Mouse (Mus musculus) gastrocnemius, postnatal 4 days (tissue): ENCODE results near the gene Lmna. TPM values are rescaled to one million over a fixed set of nuclear protein-coding genes. Genes with fewer than 3 reads are reported as not detected.
A peak's percentile ranks its signal among the peaks of the same experiment; 100 is the strongest.

Source experiments
- DNase-seq, 2 experiments: peaks; one replicate each; pipeline ENCODE4 v3.0.0; 2021 to 2022; ENCODE audit warnings: low spot score in 2 of 2, mixed read lengths in 2 of 2
- microRNA-seq: library from miRNA; unstranded; fragments of <30 nt; microRNA quantifications from one replicate; pipeline ENCODE4 v1.2.0, GENCODE M21; 2021
- total RNA-seq, 2 experiments: library from RNA; stranded (reverse); gene quantifications; 2 replicates each; pipeline ENCODE4 v1.2.3; 2021

Gene Lmna
- total RNA-seq, 2 experiments from 2014 or later, result 355 to 365 TPM

DNA sequence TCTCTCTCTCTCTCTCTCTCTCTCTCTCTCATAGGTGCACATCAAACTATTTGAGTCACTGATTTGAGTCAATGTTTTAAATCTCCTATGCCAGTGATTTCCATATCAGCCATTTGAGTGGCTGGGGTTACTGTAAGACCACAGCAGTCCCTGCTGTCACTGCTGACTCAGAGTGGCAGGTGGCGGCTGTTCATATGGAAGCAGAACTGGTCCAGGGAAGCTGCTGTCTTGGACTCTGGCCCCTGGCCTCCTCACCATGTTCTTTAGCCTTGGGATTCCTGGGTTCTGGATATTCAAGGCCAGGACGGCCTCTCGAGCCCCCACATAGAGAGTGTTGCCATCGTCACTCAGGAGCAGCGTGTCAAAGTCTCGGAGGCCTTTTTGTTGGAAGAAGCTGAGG is 57.0 kb downstream of the Lmna start:
- DNase-seq, result no peak

DNA sequence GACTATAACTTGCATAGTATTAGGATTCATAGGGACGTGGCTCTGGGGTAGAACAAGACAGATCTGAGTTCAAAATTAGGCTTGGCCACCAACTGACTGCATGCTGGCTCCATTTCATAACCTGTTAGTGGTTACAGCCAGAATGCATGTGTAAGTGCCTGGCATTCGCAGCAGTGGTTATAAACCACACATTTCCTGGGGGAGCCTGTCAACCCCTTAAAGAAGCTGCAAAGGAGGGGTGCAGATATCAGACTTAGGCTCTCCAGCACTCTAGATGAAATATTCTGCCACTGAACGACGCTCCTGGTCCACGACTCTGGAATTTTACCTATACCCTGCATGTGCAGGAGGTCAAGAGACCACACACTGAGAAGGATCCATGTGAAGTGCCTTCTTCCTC is 57.5 kb downstream of the Lmna start:
- no peak for DNase-seq

DNA sequence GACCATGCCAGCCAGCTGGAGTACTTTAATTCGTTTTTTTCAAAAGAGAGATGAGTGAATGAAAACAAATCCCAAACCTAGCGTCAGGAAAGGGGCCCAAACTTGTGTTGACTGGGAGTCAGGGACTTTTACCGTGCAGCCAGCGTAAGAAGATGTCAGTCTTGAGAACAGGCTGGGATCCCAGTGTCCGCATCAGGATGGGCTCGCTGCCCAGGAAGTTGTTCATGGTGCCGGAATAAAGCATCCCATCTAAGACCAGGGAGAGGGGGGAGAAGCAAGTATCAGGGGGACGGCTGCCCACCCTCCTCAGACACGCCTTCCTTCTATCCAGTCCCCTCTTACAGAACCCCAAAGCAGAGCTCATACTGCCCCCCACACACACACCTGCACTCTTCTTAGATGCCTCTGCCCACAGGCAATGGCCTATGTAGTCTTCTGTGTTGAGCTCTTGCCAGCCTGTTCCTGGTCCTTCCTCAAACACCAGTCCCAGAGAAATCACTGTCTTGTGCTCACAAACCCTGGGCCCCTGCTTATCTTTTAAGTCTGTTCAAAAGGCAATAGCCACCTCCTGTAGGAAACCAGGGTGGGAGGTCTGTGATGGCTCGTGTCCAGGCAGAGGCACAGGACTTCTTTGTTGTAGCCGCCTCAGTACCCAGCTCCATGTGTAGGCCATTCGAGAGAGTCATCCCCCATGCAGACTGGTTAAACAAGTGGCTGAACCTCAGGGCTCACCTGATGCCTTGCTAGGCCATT is 59.2 kb downstream of the Lmna start:
- no peak for DNase-seq

DNA sequence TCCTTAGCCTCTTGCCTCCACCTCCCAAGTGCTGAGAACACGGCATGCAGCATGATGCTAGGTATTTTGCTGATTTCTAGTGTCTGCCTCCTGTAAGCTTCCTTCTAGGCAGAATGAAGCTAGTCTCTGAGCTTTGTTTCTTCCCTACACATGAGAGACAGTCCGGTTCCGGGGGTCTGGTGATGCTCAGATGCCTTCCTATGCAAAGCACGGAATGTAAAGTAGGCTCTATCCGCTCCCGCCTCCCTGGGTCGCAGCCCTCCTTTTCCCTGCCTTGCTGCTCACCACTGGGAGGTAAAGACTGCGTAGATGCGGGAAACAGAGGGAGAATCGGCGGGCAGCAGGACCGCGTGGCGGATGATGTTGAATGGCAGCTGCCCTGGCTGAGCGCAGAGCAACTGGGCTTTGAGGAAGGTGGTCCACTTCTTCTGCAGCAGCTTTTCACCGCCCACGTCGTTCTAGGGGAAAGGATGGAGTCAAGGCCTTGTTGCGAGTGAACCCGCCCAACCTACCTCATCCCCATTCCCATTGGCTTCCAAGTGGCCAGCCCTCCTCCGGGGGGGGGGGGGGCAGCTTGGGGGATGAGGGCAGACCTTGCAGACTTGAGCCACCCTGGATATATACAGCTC is 60.2 kb downstream of the Lmna start:
- peak in 1 of 2 experiments; percentile 47 for DNase-seq

DNA sequence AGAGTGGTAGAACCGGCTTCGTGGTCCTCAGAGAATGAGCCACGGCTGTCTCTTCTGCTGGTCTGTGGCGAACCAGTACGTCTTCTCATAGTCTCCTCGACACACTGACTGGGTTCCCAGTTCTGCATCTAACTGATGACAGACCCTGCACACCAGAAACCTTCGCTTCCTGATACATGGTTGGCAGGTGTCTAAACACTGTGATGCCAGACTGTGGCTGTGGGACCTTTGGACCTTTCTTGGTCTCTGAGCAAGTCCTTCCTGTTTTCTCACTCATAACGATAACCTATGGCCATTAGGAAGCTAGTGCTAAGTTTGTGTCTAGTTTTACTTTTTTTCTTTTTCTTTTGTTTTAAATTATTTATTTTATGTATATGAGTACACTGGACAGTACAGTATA is 61.3 kb downstream of the Lmna start:
- DNase-seq, result no peak

DNA sequence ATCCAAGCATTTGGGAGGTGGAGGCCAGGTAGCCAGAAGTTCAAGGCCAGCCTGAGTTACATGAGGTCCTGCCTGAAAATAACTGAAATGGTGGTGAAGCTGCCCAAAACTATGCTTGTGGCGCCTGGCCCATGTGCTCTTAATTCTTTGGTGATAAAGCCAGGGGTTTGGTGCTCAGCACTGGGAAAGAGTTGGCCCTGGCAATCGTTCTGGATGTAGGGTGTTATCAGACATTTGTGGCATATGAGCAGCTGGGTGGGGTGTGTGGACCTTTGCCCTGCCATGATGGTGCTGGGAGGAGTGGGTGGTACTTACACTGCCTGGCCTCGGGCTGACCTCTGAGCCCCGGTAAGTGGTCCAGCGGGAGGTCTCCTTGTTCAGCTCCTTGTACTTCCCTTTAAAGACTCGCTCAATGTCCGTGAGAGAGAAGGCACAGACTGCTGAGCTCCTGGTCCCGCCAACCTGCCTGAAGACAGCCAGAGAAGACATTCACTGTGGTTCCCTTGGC is 62.0 kb downstream of the Lmna start:
- no peak for DNase-seq

DNA sequence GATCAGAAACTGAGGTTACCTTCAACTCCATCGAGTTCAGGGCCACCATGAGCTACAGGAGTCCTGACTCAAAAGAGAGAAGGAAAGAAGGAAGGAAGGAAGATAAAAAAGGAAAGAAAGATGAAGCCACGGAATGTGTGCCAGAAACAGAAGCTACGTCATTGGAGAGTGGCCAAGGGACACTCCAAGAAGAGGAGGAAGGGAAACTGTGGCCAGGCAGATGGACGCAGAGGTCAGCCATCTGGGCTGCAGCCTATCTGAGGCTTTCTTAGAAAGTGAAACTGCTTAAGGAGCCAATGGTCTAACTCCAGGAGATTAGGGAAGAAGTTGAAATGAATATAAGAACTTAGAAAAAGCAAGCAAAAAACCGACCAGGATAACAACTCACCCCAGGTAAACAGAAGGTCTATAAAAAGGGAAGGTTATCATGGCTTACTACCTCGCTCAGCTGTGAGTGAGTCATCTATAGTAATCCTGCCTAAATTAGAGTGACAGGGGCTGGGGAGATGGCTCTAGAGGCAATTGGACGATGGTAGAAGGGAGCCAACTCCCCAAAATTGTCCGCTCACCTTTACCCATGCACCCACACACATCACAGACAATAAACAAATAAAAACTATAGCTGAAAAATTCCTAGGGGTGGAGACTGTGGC is 63.2 kb downstream of the Lmna start:
- no peak for DNase-seq

DNA sequence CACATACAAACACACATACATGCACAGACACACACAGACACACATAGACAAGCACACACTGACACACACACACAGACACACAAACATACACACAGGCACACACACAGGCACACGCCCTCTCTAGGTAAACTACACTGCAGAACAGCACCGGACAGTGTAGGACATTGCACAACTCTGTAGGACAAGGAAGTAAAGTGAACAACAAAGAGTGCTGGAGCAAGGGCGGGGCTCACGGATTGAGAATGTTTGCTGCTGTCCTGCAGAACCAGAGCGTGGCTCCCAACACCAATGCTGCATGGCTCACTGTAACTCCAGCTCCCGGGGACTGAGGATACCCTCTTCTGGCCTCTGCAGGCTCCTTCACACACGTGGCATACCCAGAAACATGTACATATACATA is 66.9 kb downstream of the Lmna start:
- DNase-seq, result no peak

DNA sequence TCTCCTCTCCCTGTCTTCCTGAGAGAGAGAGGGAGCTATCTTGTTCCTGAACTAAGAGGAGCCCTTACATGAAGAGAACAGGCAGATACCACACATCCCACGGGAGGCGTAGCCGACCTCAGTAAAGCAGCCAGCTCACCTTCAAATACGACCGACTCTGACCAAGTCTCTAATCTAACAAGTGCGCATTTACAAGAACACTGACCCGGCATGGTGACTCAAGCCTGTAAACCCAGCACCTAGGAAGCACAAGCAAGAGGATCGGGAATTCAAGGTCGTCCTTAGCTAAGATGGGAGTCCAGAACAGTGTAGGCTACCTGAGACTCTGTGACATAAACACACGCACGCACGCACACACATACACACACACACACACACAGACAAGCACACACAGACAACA is 67.3 kb downstream of the Lmna start:
- no peak for DNase-seq

DNA sequence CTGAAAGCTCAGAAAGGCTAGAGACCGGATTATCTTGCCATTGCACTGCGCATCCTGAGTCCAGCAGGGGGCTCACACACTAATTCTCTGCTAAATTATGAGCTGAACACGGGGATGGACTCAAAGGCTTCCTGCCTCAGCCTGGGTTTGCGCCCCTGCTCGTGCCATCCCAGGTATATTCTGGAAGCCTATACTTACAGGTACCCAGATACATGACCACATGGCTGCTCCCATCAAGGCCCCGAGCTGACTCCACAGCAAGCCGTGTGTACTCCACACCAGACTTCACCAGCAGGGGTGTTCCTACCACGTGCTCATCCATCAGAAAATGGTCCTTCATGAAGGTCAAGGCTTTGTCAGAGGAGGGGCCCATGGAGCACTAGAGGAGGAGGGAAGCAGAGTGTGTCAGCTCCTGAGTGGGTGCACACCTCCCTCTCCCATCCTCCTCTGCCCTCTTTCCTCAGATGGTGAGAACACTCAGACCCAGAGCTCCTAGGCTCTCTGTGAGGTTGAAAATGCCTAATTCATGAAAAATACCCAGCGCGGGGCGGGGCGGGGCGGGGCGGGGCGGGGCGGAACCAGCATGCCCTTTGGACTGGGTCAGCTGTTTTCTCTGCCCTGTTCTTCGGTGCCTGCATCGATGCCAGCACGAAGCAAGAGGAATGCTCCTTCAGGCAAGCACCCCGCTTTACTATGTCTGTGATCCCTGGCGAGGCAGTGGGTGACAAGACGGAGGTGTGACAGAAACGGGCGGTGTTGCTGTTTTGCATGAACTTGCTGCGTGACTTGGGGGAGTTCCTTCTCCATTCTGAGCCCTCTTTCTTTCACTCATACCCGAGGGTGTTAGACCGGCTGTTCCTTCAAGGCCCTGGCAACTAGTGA is 69.0 kb downstream of the Lmna start:
- DNase-seq, result no peak

DNA sequence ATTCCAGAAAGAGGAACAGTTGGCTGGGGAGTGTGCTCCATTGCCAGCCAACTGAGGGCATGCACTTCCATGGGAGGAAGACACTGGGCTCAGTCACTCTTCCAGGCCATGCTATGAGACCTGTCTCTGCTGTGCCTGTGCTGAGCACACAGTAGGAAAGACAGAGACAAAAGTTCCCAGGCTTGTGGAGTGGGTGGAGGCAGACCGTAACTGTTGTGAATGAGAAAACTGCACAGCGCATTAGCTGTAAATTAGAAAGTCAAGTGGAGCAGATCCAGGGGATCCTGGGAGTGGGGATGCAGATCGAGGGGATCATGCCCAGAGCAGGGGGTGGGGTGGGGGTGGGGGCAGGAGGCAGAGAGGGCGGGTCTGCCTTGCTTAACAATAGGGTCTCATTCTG is 70.2 kb downstream of the Lmna start:
- DNase-seq, result no peak

DNA sequence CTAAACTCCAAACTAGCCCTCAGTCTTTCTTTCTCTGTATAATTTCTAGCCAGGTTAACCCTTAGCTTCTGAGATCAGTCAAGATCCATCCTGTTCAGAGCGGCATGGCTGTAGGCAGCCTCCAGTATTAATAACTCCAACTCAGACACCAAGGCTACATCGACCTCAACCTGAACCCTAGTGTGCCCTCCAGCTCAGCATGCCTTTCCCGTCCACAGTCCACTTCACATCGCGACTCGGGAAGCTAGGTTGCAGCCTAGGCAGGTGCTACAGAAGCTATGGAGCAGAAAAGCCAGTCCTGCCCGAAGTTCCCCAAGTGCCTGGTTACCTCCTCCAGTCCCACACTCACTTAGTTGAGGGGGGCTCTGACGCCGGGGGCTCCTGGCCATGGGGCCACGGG is 72.3 kb downstream of the Lmna start:
- DNase-seq, result no peak

DNA sequence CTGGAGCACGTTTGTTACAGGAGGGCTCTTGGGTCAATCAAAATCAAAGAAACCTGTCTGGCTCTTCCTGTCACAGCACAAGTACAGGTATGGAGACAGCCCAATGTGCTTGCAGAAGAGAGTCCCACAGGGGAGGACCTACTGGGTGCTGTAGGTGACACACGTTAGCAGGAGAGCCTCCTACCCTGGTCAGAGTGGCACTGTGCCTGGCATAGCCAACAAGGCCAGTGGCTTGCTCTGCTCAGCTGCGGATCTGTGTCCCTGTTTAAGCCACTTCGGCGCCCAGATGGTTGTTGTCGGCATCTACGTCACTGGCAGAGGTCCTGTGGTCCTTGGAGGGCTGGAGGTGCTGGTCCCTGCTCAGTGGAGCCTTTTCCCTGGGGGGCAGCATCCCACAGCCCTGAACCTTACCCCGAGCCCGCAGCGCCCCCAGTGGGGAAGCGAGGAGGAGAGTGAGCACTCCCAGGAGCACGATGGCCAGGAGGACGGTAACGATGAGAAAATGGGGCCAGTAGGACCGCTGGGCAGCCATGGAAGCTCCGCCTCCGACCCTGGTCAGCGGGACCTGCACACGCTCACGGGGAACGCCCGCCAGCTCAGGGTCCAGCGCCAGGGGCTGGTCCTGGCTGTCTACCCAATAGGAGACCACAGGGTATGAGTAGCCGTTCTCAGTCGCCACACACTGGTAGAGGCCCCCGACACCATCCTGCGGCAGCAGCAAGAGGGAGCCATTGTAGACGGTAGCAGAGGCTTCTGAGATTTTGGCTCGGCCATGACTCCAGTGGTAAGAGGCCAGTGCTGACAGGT is 73.2 kb downstream of the Lmna start:
- peak; percentile 37 to 54 for DNase-seq

DNA sequence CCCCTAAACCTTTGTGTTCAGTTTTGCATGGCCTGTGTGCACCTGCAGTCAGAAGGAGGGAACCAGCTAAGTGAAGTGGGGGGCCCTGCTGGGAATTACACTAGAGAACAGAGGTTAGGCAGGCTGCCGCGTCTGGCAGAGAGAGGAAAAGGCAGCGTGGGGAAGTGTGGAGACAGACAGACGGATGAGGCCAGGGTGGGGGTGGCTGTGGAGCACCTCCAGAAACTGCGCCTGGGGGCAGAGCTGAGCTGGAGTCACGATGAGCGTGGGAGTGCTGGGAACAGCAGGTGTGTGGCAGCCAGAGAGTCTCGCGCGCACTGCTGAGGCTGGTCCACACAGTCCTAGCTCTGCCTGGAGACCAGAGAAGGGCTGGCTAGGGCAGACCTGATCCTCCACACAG is 74.2 kb downstream of the Lmna start:
- no peak for DNase-seq

Small RNA genes within 50 kb of the gene (microRNA-seq; reads per million reads assigned to microRNA genes)
- gene Mir1905, result not detected
- gene Mir7011, result not detected

Other genes with a start within 250 kb of the Lmna start
- under 1 TPM; 0.26 to 0.59 TPM for gene Gm38392, start 222.7 kb downstream of the Lmna start, total RNA-seq
- 10 to 100 TPM; 10.9 to 12.5 TPM for gene Tsacc, start 213.0 kb downstream of the Lmna start, total RNA-seq
- gene Cct3, start 212.8 kb downstream of the Lmna start, total RNA-seq, result 100 to 1,000 TPM; 231 to 248 TPM
- gene Glmp, start 184.9 kb downstream of the Lmna start, total RNA-seq, result 10 to 100 TPM; 64.8 to 76.3 TPM
- 1 to 10 TPM; 2.2 to 2.3 TPM for gene Tmem79, start 173.8 kb downstream of the Lmna start, total RNA-seq
- gene Smg5, start 173.7 kb downstream of the Lmna start, total RNA-seq, result 10 to 100 TPM; 46.1 to 46.4 TPM
- 1 to 10 TPM; 1.6 to 1.8 TPM for gene Paqr6, start 145.4 kb downstream of the Lmna start, total RNA-seq
- gene Bglap3, start 137.2 kb downstream of the Lmna start, total RNA-seq, result under 1 TPM in 1 of 2 experiments, not detected in 1; 0.27 TPM
- not detected for gene Bglap2, start 131.3 kb downstream of the Lmna start, total RNA-seq
- gene Bglap, start 125.5 kb downstream of the Lmna start, total RNA-seq, result 1 to 10 TPM in 1 of 2 experiments, not detected in 1; 1.4 TPM
- 10 to 100 TPM; 52.2 to 59.1 TPM for gene Pmf1, start 99.6 kb downstream of the Lmna start, total RNA-seq
- gene Slc25a44, start 84.8 kb downstream of the Lmna start, total RNA-seq, result 10 to 100 TPM; 12.1 to 13.3 TPM
- 1 to 10 TPM; 3.0 to 4.4 TPM for gene Sema4a, start 48.8 kb downstream of the Lmna start, total RNA-seq
- 10 to 100 TPM; 12.9 to 13.1 TPM for gene Mex3a, start 22.4 kb upstream of the Lmna start, total RNA-seq
- gene Rab25, start 38.3 kb upstream of the Lmna start, total RNA-seq, result under 1 TPM; 0.57 to 0.91 TPM
- 10 to 100 TPM; 78.5 to 81.4 TPM for gene Lamtor2, start 43.1 kb upstream of the Lmna start, total RNA-seq
- gene Ubqln4, start 43.8 kb upstream of the Lmna start, total RNA-seq, result 10 to 100 TPM; 54.9 to 58.0 TPM
- gene Ssr2, start 65.9 kb upstream of the Lmna start, total RNA-seq, result 100 to 1,000 TPM; 150 to 159 TPM
- gene Arhgef2, start 96.0 kb upstream of the Lmna start, total RNA-seq, result 100 to 1,000 TPM; 161 to 166 TPM
- not detected for gene Rxfp4, start 143.2 kb upstream of the Lmna start, total RNA-seq
- 10 to 100 TPM; 33.9 to 49.0 TPM for gene Khdc4, start 175.8 kb upstream of the Lmna start, total RNA-seq
- 10 to 100 TPM; 32.1 to 33.2 TPM for gene Rit1, start 206.9 kb upstream of the Lmna start, total RNA-seq